Mouse (Mus musculus) bone marrow macrophage, adult 2 months (primary cell): ENCODE measurements around the gene Mcu.

ENCODE experiments used
- CTCF ChIP-seq: IDR thresholded peaks from 2 replicates; pipeline ENCODE4 v1.5.1; 2012; ENCODE audit warnings: low read depth, mild to moderate bottlenecking, low read length, moderate library complexity
- POLR2A ChIP-seq: IDR thresholded peaks from 2 replicates; pipeline ENCODE4 v1.6.1; 2012; ENCODE audit warnings: mild to moderate bottlenecking, low read depth, low read length, borderline replicate concordance

DNA sequence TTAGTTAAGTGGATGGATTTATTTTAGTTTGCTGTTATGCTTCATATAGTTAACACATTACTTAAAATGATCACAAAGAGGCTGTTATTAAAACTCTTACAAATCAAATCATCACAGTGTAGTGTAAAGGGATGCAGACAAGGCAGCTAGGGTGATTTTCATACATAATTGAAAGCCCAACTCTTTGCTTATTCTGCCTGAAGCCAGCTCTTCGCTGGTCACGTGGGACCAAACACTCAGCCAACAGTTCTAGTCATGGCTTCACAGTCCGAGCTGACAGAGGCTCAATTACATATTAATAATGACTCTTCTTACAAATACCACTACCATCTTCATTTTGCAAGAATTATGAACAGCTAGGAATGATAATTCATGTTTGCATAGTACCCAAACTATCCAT, 112.2 kb downstream of the Mcu start:
- TF ChIP-seq CTCF (no peak), POLR2A (no peak)
